Mouse (Mus musculus) forebrain, embryonic 13.5 days (tissue): ENCODE results near the gene Gm10842. TPM values are rescaled to one million over a fixed set of nuclear protein-coding genes. Genes with fewer than 3 reads are reported as not detected.

Experiments
- ATAC-seq: fragments of 200-750 bp; cut with Nextera tagmentation; 2 replicates; pipeline ENCODE4 v1.8.0; 2017
- H3K27ac ChIP-seq: fragments of 300-500 bp; sonication (generic); 2 replicates; pipeline ENCODE4 v1.5.1; 2015; ENCODE audit warnings: inconsistent platforms, mild to moderate bottlenecking, moderate library complexity
- H3K27me3 ChIP-seq: fragments of 300-500 bp; sonication (generic); 2 replicates; pipeline ENCODE4 v1.6.1; 2015; ENCODE audit warnings: mild to moderate bottlenecking, inconsistent platforms
- H3K36me3 ChIP-seq: fragments of 300-500 bp; sonication (generic); 2 replicates; pipeline ENCODE4 v1.6.1; 2015; ENCODE audit warnings: mild to moderate bottlenecking, inconsistent platforms; ENCODE audit not compliant: poor library complexity, severe bottlenecking
- H3K4me1 ChIP-seq: fragments of 300-500 bp; sonication (generic); 2 replicates; pipeline ENCODE4 v1.6.1; 2015; ENCODE audit warnings: inconsistent platforms
- H3K4me2 ChIP-seq: fragments of 300-500 bp; sonication (generic); 2 replicates; pipeline ENCODE4 v1.6.1; 2015; ENCODE audit warnings: inconsistent platforms, mild to moderate bottlenecking, moderate library complexity
- H3K4me3 ChIP-seq: fragments of 300-500 bp; sonication (generic); 2 replicates; pipeline ENCODE4 v1.5.1; 2015; ENCODE audit warnings: mild to moderate bottlenecking, inconsistent platforms
- H3K9ac ChIP-seq: fragments of 300-500 bp; sonication (generic); 2 replicates; pipeline ENCODE4 v1.6.1; 2015; ENCODE audit warnings: mild to moderate bottlenecking, inconsistent platforms
- H3K9me3 ChIP-seq: fragments of 300-500 bp; sonication (generic); replicated peaks from 2 replicates; pipeline ENCODE4 v1.6.1; 2016; ENCODE audit warnings: inconsistent platforms
- WGBS: fragments of 180-500 bp; shearing (Covaris S2); methylation state at CpG from one replicate; pipeline ENCODE4 v1.1.7; 2015; 5-methylcytosine and 5-hydroxymethylcytosine counted together
- polyA plus RNA-seq: library from polyadenylated mRNA; unstranded; fragments of >200 nt; fragmentation: Nextera tagmentation; extraction: Ambion mirVana; gene quantifications from 2 replicates; pipeline ENCODE4 v1.2.1, GENCODE M21; 2015

Gm10842 gene
- polyA plus RNA-seq, 1 experiment from 2014 or later: not detected

DNA sequence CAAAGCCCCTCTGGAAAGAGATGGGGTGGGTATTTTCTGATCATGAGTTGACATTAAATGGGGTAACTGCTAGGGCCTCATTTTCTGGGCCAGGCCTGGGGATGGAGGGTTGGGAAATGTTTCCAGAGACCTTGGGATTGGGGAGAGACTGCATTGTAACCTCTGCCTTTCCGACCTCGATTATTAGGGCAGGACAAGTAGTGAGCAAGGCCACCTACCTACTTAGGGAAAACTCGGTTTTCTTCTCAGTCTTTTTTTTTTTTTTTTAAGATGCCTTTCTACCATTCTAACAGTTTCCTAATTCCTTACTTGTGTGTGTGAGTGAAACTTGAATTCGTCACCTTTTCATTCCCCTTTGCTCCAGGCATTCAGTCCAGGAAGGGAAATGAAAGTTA lies 35.8 kb downstream of the Gm10842 start:
- H3K27ac ChIP-seq: peak overlapping the region; percentile 93
- H3K4me3 ChIP-seq: peak overlapping the region; percentile 93
- H3K9me3 ChIP-seq: no peaks in the 10 kb centered on the region
- H3K4me2 ChIP-seq: peak overlapping the region; percentile 70
- 5% methylated on average over 4 of the region's 4 CpGs for WGBS
- peaks cover 22% of the 10 kb centered on the region for H3K4me1 ChIP-seq
- peaks cover 24% of the 10 kb centered on the region for H3K36me3 ChIP-seq
- no peaks in the 10 kb centered on the region for H3K27me3 ChIP-seq
- ATAC-seq: no peak
- H3K9ac ChIP-seq: peak overlapping the region; percentile 99

DNA sequence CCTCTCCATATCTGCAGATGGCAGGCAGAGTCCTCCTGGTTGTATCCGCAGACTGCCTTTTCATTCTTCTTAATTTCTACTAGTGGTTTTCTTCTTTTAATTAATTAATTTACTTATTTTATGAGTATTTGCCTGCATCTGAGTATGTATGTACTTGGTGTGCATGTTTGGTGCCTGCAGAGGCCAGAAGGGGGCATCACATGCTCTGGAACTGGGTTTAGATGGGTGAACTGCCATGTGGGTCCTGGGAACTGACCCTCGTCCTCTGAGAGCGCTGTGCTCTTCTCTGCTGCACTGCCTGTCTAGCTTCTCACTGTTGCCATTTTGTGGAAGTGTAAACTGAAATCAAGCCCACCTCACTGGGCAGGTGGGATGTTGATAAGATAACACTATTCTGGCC lies 38.0 kb downstream of the Gm10842 start:
- Histone ChIP-seq H3K4me3 (no peak overlapping the region), H3K36me3 (peaks cover 18% of the 10 kb centered on the region), H3K27me3 (no peaks in the 10 kb centered on the region), H3K4me2 (no peak overlapping the region), H3K9ac (no peak overlapping the region), H3K27ac (no peak overlapping the region), H3K9me3 (no peaks in the 10 kb centered on the region), H3K4me1 (peaks cover 16% of the 10 kb centered on the region)
- no peak for ATAC-seq
- WGBS: 91% methylated on average over 3 of the region's 3 CpGs

DNA sequence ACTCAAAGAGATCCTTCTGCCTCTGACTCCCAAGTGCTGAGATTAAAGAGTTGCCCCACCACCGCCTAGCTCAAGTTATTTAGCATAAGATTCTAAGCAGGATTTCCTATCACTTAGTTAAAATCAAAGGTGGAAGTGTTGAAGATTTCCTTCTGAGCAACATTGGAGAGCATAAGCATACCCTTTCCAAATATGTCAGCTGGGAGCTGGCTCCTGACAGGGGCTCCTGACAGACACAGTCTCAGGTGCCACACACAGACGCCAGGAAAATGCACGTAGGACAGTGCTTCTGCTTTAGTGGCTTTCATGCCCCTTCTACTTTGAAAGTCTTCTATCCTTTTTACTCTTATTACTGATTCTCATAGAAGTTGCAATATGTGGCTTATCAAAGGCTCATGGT lies 45.5 kb downstream of the Gm10842 start:
- Histone ChIP-seq H3K36me3 (peaks cover 6% of the 10 kb centered on the region; the same call in 1 of the 2 replicates), H3K27ac (no peak overlapping the region), H3K4me3 (no peak overlapping the region), H3K9me3 (no peaks in the 10 kb centered on the region), H3K4me2 (no peak overlapping the region), H3K9ac (no peak overlapping the region), H3K27me3 (no peaks in the 10 kb centered on the region), H3K4me1 (no peaks in the 10 kb centered on the region)
- 97% methylated on average over 3 of the region's 3 CpGs for whole genome bisulfite sequencing
- no peak for ATAC-seq

Other genes starting within 250 kb of the Gm10842 start
- not detected in 2 replicates for gene Efcab3, start 83.3 kb upstream of the Gm10842 start, polyA plus RNA-seq
- 31.9 and 32.7 TPM in 2 replicates for gene Mettl2, start 20.5 kb upstream of the Gm10842 start, polyA plus RNA-seq
- gene Tlk2, start 31.9 kb downstream of the Gm10842 start, polyA plus RNA-seq: 19.3 and 21.0 TPM in 2 replicates
- 4.5 and 6.3 TPM in 2 replicates for gene Mrc2, start 145.8 kb downstream of the Gm10842 start, polyA plus RNA-seq